Mouse (Mus musculus): ENCODE data around the gene Olfr1336.

GRCm38 (mm10) chr7:6486841-6487240, 30.9 kb downstream of the Olfr1336 start, which contains the start of gene Olfr5:
- TF ChIP-seq CTCF (conservative IDR thresholded peaks at IDR 0.05; ENCODE audit: low read length) (no peak), NANOG (IDR thresholded peaks at IDR 0.05; ENCODE audit: borderline replicate concordance, low read length) (no peak)

Data from E14TG2a.4 (cell line).